In the genomic region with DNA sequence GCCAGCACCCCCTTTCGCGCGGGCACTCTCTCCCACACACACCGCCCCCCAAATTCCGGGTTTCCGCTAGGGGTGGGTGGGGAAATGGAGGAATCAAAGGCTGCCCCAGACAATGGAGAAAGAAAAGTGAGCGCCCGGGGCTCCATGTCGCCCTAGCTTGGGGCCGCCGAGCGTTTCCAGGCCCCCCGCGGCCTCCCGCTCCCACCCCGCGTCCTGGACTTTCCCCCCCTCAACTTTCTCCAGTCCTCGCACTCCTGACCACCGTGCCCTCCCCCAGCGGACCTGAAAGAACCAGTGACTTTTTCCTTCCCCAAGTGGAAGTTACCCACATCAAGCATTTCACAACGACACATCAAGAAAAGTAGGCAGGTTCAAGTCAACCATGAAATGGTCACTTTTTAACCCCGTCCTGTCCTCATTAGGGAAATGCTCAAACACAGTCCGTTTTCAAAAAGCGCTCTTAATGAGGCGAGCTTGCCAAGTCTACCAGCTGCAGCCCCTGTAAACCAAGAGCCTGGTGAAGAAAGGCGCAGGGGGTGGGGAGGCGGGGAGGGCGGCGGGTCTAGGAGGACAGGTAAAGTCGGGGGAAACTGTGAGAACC, we compare ENCODE assay signal across 7 mouse cellular contexts.
DNase-seq lines count a peak whose midpoint lies in the region; ATAC-seq lines count a peak whose summit lies in the region.

No protein-coding gene starts in this region.

- peak overlapping the region; percentile 82 for H3K27ac ChIP-seq in brown adipose tissue, adult 24 weeks (replicated peaks; ENCODE audit: low read depth, low read length)
- peak overlapping the region; percentile 100 for H3K27ac ChIP-seq in heart, embryonic 14.5 days (replicated peaks in 1 of 2; ENCODE audit: control insufficient read depth in 1 of 2, insufficient read depth in 1 of 2, low read depth in 2 of 2, low read length in 2 of 2)

- H3K9ac ChIP-seq in heart, embryonic 14.5 days (ENCODE audit: low read length): peak overlapping the region; percentile 100

- WGBS in heart, embryonic 14.5 days: 0% methylated on average over 30 of the region's 30 CpGs

- H3K9me3 ChIP-seq in heart, embryonic 14.5 days (ENCODE audit: control insufficient read depth, low read length): no peaks in the 10 kb centered on the region

- peak; percentile 44 for DNase-seq in right cerebral cortex, postnatal 4 days
- no peak for DNase-seq in right cerebral cortex, adult 2 months (ENCODE audit: low spot score in 2 of 2)
- DNase-seq in kidney, postnatal 14 days: peak; percentile 84
- DNase-seq in lung, postnatal 36 days: peak; percentile 78
- peak; percentile 52 for DNase-seq in testis, postnatal 14 days (ENCODE audit: low spot score)

- no peaks in the 10 kb centered on the region; the same call in 1 of the 2 replicates for H3K4me1 ChIP-seq in brown adipose tissue, adult 24 weeks (ENCODE audit: control insufficient read depth, insufficient read depth, insufficient read length, low read length)
- peaks cover 0 to 20% of the 10 kb centered on the region in 2 experiments for H3K4me1 ChIP-seq in heart, embryonic 14.5 days (ENCODE audit: control insufficient read depth in 2 of 2, insufficient read depth in 2 of 2, low read length in 2 of 2)

- ATAC-seq in heart, embryonic 14.5 days (ENCODE audit: insufficient number of reproducible peaks, insufficient read depth, low FRiP score, low read depth): peak; percentile 11

- H3K4me2 ChIP-seq in heart, embryonic 14.5 days (ENCODE audit: low read length): peak overlapping the region; percentile 97

- H3K27me3 ChIP-seq in heart, embryonic 14.5 days (ENCODE audit: control insufficient read depth, insufficient read depth, low read length): no peaks in the 10 kb centered on the region

- no peaks in the 10 kb centered on the region for H3K36me3 ChIP-seq in heart, embryonic 14.5 days (ENCODE audit: control insufficient read depth, insufficient read depth, low read length)

- peak overlapping the region; percentile 69 for H3K4me3 ChIP-seq in brown adipose tissue, adult 24 weeks (ENCODE audit: insufficient read depth, low read depth, low read length)
- peak overlapping the region; percentile 93 to 96 for H3K4me3 ChIP-seq in heart, embryonic 14.5 days (ENCODE audit: control insufficient read depth in 1 of 2, insufficient read depth in 1 of 2, low read depth in 1 of 2, low read length in 2 of 2)

Comparison
In these comparisons a context has a peak if more than half of its experiments do, and no peak if none do; other contexts are left out.
1. DNase-seq: peak in right cerebral cortex, postnatal 4 days (single experiment), kidney, postnatal 14 days (single experiment), lung, postnatal 36 days (single experiment) and testis, postnatal 14 days (single experiment); none in right cerebral cortex, adult 2 months (0 of 2).